ENCODE assay signal across 8 mouse cellular contexts in genomic region chr9:106752135-106752534, GRCm38 (mm10).
"Had no signal": no experiment of that assay in that cellular context is flagged by ENCODE, and none has a peak within 500 bp of the region (broad histone marks: within the 10 kb centered on the region; RNA-seq: fewer than 3 reads in every experiment).

No protein-coding gene starts in this region.

- H3K4me1 ChIP-seq: limb, embryonic 15.5 days; midbrain, embryonic 12.5 days; neural tube, embryonic 15.5 days had no signal

- H3K4me3 ChIP-seq: left cerebral cortex, adult 2 months; limb, embryonic 15.5 days; midbrain, embryonic 12.5 days; neural tube, embryonic 15.5 days had no signal

- DNase-seq: kidney, adult 18-20 months; kidney, postnatal 10 days; lung, adult 18-20 months had no signal

- H3K27ac ChIP-seq: left cerebral cortex, adult 2 months; limb, embryonic 15.5 days; liver, embryonic 14.5 days; midbrain, embryonic 12.5 days; neural tube, embryonic 15.5 days had no signal

- H3K27me3 ChIP-seq: limb, embryonic 15.5 days; midbrain, embryonic 12.5 days; neural tube, embryonic 15.5 days had no signal
